Mouse (Mus musculus) intestine, embryonic 16.5 days (tissue): ENCODE measurements around the gene Cfb. TPM values are rescaled to one million over a fixed set of nuclear protein-coding genes. Genes with fewer than 3 reads are reported as not detected.
"Not testable (repeated sequence)": the region's sequence is repeated elsewhere in the genome, so short reads cannot be mapped to it uniquely, and the experiment has no call there.

ENCODE experiments used
- ATAC-seq: fragments of 200-750 bp; cut with Nextera tagmentation; 2 replicates; pipeline ENCODE4 v1.8.0; 2017; ENCODE audit warnings: moderate TSS enrichment, moderate library complexity
- H3K27ac ChIP-seq: fragments of 300-500 bp; sonication (generic); 2 replicates; pipeline ENCODE4 v1.5.1; 2014; ENCODE audit warnings: mild to moderate bottlenecking, low read length
- H3K27me3 ChIP-seq: fragments of 300-500 bp; sonication (generic); replicated peaks from 2 replicates; pipeline ENCODE4 v1.6.1; 2014; ENCODE audit warnings: low read length, control low read depth, mixed read lengths; ENCODE audit not compliant: control insufficient read depth, insufficient read depth
- H3K36me3 ChIP-seq: fragments of 300-500 bp; sonication (generic); 2 replicates; pipeline ENCODE4 v1.6.1; 2014; ENCODE audit warnings: low read length, control low read depth; ENCODE audit not compliant: control insufficient read depth, insufficient read depth
- H3K4me1 ChIP-seq: fragments of 300-500 bp; sonication (generic); 2 replicates; pipeline ENCODE4 v1.6.1; 2014; ENCODE audit warnings: low read length, control low read depth, mixed read lengths; ENCODE audit not compliant: control insufficient read depth, insufficient read depth
- H3K4me2 ChIP-seq: fragments of 300-500 bp; sonication (generic); 2 replicates; pipeline ENCODE4 v1.6.1; 2014; ENCODE audit warnings: low read depth, low read length, control low read depth
- H3K4me3 ChIP-seq: fragments of 300-500 bp; sonication (generic); 2 replicates; pipeline ENCODE4 v1.5.1; 2014; ENCODE audit warnings: mild to moderate bottlenecking, low read length
- H3K9ac ChIP-seq: fragments of 300-500 bp; sonication (generic); 2 replicates; pipeline ENCODE4 v1.6.1; 2014; ENCODE audit warnings: low read depth, low read length
- H3K9me3 ChIP-seq: fragments of 300-500 bp; sonication (generic); 2 replicates; pipeline ENCODE4 v1.6.1; 2016; ENCODE audit warnings: low read length, control low read depth; ENCODE audit not compliant: control insufficient read depth
- WGBS: fragments of 180-500 bp; shearing (Covaris S2); extraction: QIAGEN DNeasy Blood & Tissue Kit; methylation state at CpG from one replicate; pipeline ENCODE4 v1.1.7; 2014; 5-methylcytosine and 5-hydroxymethylcytosine counted together
- microRNA-seq: library from miRNA; unstranded; fragments of <30 nt; microRNA quantifications from one replicate; pipeline ENCODE4, GENCODE M21; 2016
- polyA plus RNA-seq: library from polyadenylated mRNA; unstranded; fragments of >200 nt; fragmentation: Nextera tagmentation; extraction: Ambion mirVana; gene quantifications from 2 replicates; pipeline ENCODE4 v1.2.1, GENCODE M21; 2015

Gene Cfb
- polyA plus RNA-seq, 1 experiment from 2014 or later, result 95.8 TPM

GRCm38 (mm10) chr17:34814818-34815370 is 47.4 kb downstream of the Cfb start:
- no peak overlapping the region for H3K4me2 ChIP-seq
- 77% methylated on average over 7 of the region's 7 CpGs for WGBS
- ATAC-seq, result no peak

GRCm38 (mm10) chr17:34813747-34814146 is 48.6 kb downstream of the Cfb start:
- not testable (repeated sequence) for H3K27ac ChIP-seq, H3K4me2 ChIP-seq, ATAC-seq, H3K36me3 ChIP-seq, H3K27me3 ChIP-seq, H3K4me3 ChIP-seq, H3K4me1 ChIP-seq, H3K9me3 ChIP-seq, H3K9ac ChIP-seq
- 67% methylated on average over 11 of the region's 12 CpGs for WGBS

More at GRCm38 (mm10) chr17:34814818-34815370, 47.4 kb downstream of the Cfb start:
- Histone ChIP-seq H3K9me3 (no peaks in the 10 kb centered on the region), H3K9ac (no peak overlapping the region), H3K36me3 (no peaks in the 10 kb centered on the region), H3K4me1 (0 out of 2 replicates have a peak, but pooled peaks cover 3% of the 10 kb centered on the region), H3K4me3 (no peak overlapping the region), H3K27me3 (no peaks in the 10 kb centered on the region), H3K27ac (no peak overlapping the region)

GRCm38 (mm10) chr17:34811275-34811674 is 51.0 kb downstream of the Cfb start:
- peak; percentile 84 for ATAC-seq
- Histone ChIP-seq H3K4me1 (0 out of 2 replicates have a peak, but pooled peaks cover 3% of the 10 kb centered on the region), H3K9ac (no peak overlapping the region), H3K27me3 (no peaks in the 10 kb centered on the region), H3K4me3 (no peak overlapping the region), H3K27ac (no peak overlapping the region), H3K4me2 (no peak overlapping the region), H3K36me3 (no peaks in the 10 kb centered on the region), H3K9me3 (no peaks in the 10 kb centered on the region)
- WGBS, result 66% methylated on average over 15 of the region's 15 CpGs

- 77% methylated on average over 8 of the region's 8 CpGs for WGBS
- H3K9me3 ChIP-seq, H3K4me2 ChIP-seq, H3K4me1 ChIP-seq, H3K27ac ChIP-seq, H3K27me3 ChIP-seq, H3K36me3 ChIP-seq, H3K4me3 ChIP-seq, ATAC-seq, H3K9ac ChIP-seq: not testable (repeated sequence)
These were observed 51.5 kb downstream of the Cfb start for GRCm38 (mm10) chr17:34810811-34811210.

- H3K27me3 ChIP-seq, H3K9me3 ChIP-seq, H3K27ac ChIP-seq, H3K4me1 ChIP-seq, ATAC-seq, H3K9ac ChIP-seq, H3K36me3 ChIP-seq, H3K4me3 ChIP-seq, H3K4me2 ChIP-seq: not testable (repeated sequence)
- WGBS, result 85% methylated on average over 5 of the region's 5 CpGs
These were observed 51.9 kb downstream of the Cfb start for GRCm38 (mm10) chr17:34810411-34810810.

- no peak overlapping the region for H3K27ac ChIP-seq
- no peaks in the 10 kb centered on the region for H3K27me3 ChIP-seq
- 0 out of 2 replicates have a peak, but pooled peaks cover 3% of the 10 kb centered on the region for H3K4me1 ChIP-seq
- H3K36me3 ChIP-seq, result no peaks in the 10 kb centered on the region
- 0 out of 2 replicates have a peak, but pooled peaks cover 3% of the 10 kb centered on the region for H3K9me3 ChIP-seq
- ATAC-seq, result no peak
- WGBS, result 80% methylated on average over 6 of the region's 6 CpGs
- H3K4me2 ChIP-seq, result no peak overlapping the region
- H3K9ac ChIP-seq, result no peak overlapping the region
- H3K4me3 ChIP-seq, result no peak overlapping the region
These were observed 53.6 kb downstream of the Cfb start for GRCm38 (mm10) chr17:34808599-34809205.

- Histone ChIP-seq H3K4me3 (no peak overlapping the region), H3K27me3 (no peaks in the 10 kb centered on the region), H3K9ac (no peak overlapping the region), H3K4me1 (0 out of 2 replicates have a peak, but pooled peaks cover 3% of the 10 kb centered on the region), H3K36me3 (no peaks in the 10 kb centered on the region), H3K27ac (no peak overlapping the region), H3K9me3 (0 out of 2 replicates have a peak, but pooled peaks cover 3% of the 10 kb centered on the region), H3K4me2 (no peak overlapping the region)
- WGBS, result 63% methylated on average over 3 of the region's 3 CpGs
- ATAC-seq, result no peak
These were observed 55.1 kb downstream of the Cfb start for GRCm38 (mm10) chr17:34807176-34807575.

Small RNA genes within 50 kb of the gene (microRNA-seq; reads per million reads assigned to microRNA genes)
- gene Mir6970 (0.68 reads per million), gene Mir6971 (2.7 reads per million, percentile 6 among the genes with 10 or more reads in this experiment), gene Mir6972 (not detected)

Other genes starting within 250 kb of the Cfb start
- 4.0 and 4.6 TPM in 2 replicates for gene Egfl8, start 246.5 kb downstream of the Cfb start, polyA plus RNA-seq
- 32.3 and 32.9 TPM in 2 replicates for gene Ppt2, start 234.0 kb downstream of the Cfb start, polyA plus RNA-seq
- gene Prrt1, start 233.0 kb downstream of the Cfb start, polyA plus RNA-seq, result 0.32 and 0.47 TPM in 2 replicates
- gene Fkbpl, start 217.8 kb downstream of the Cfb start, polyA plus RNA-seq, result 10.2 and 14.4 TPM in 2 replicates
- gene Atf6b, start 215.4 kb downstream of the Cfb start, polyA plus RNA-seq, result 66.3 and 69.1 TPM in 2 replicates
- gene Tnxb, start 192.0 kb downstream of the Cfb start, polyA plus RNA-seq, result 1.1 TPM in 2 replicates
- 0.83 and 0.92 TPM in 2 replicates for gene C4b, start 118.6 kb downstream of the Cfb start, polyA plus RNA-seq
- 0.06 and 15.4 TPM in 2 replicates for gene Cyp21a1, start 58.0 kb downstream of the Cfb start, polyA plus RNA-seq
- gene Stk19, start 25.6 kb downstream of the Cfb start, polyA plus RNA-seq, result 24.0 and 26.5 TPM in 2 replicates
- 53.6 and 59.0 TPM in 2 replicates for gene Dxo, start 25.5 kb downstream of the Cfb start, polyA plus RNA-seq
- gene Skiv2l, start 12.3 kb downstream of the Cfb start, polyA plus RNA-seq, result 39.2 and 44.9 TPM in 2 replicates
- gene Nelfe, start 12.1 kb downstream of the Cfb start, polyA plus RNA-seq, result 104 TPM in 2 replicates
- 1.5 and 1.7 TPM in 2 replicates for gene Zbtb12, start 17.0 kb upstream of the Cfb start, polyA plus RNA-seq
- not detected in 2 replicates for gene Gm20547, start 19.5 kb upstream of the Cfb start, polyA plus RNA-seq
- 26.5 and 36.0 TPM in 2 replicates for gene C2, start 35.7 kb upstream of the Cfb start, polyA plus RNA-seq
- gene Ehmt2, start 36.0 kb upstream of the Cfb start, polyA plus RNA-seq, result 59.8 and 61.9 TPM in 2 replicates
- 108 and 134 TPM in 2 replicates for gene Slc44a4, start 51.9 kb upstream of the Cfb start, polyA plus RNA-seq
- gene Neu1, start 68.7 kb upstream of the Cfb start, polyA plus RNA-seq, result 226 and 301 TPM in 2 replicates
- 0.22 and 0.24 TPM in 2 replicates for gene Hspa1b, start 96.7 kb upstream of the Cfb start, polyA plus RNA-seq
- not detected in 2 replicates for gene Gm20481, start 107.4 kb upstream of the Cfb start, polyA plus RNA-seq
- gene Hspa1a, start 109.6 kb upstream of the Cfb start, polyA plus RNA-seq, result 6.3 and 6.6 TPM in 2 replicates
- gene Hspa1l, start 110.2 kb upstream of the Cfb start, polyA plus RNA-seq, result 0.38 and 0.57 TPM in 2 replicates
- gene Lsm2, start 119.3 kb upstream of the Cfb start, polyA plus RNA-seq, result 159 and 181 TPM in 2 replicates
- gene Vars, start 138.5 kb upstream of the Cfb start, polyA plus RNA-seq, result 112 and 119 TPM in 2 replicates
- 0.18 and 0.27 TPM in 2 replicates for gene Vwa7, start 154.1 kb upstream of the Cfb start, polyA plus RNA-seq
- gene Sapcd1, start 165.5 kb upstream of the Cfb start, polyA plus RNA-seq, result 11.3 TPM in 2 replicates
- gene Msh5, start 184.2 kb upstream of the Cfb start, polyA plus RNA-seq, result 3.6 and 4.4 TPM in 2 replicates
- gene Clic1, start 187.4 kb upstream of the Cfb start, polyA plus RNA-seq, result 405 and 416 TPM in 2 replicates
- 146 and 170 TPM in 2 replicates for gene Ddah2, start 196.5 kb upstream of the Cfb start, polyA plus RNA-seq
- 0.24 TPM in 1 of 2 replicates, not detected in the other for gene Ly6g6c, start 202.9 kb upstream of the Cfb start, polyA plus RNA-seq
- 0.37 and 0.40 TPM in 2 replicates for gene Mpig6b, start 203.7 kb upstream of the Cfb start, polyA plus RNA-seq
- 3.4 and 3.8 TPM in 2 replicates for gene Ly6g6e, start 214.4 kb upstream of the Cfb start, polyA plus RNA-seq
- 4.3 and 5.6 TPM in 2 replicates for gene Ly6g6d, start 215.5 kb upstream of the Cfb start, polyA plus RNA-seq
- gene Ly6g6f, start 223.1 kb upstream of the Cfb start, polyA plus RNA-seq, result 0.16 and 0.23 TPM in 2 replicates
- 107 and 108 TPM in 2 replicates for gene Abhd16a, start 226.7 kb upstream of the Cfb start, polyA plus RNA-seq
- gene Ly6g5c, start 245.8 kb upstream of the Cfb start, polyA plus RNA-seq, result not detected in 2 replicates